Mouse (Mus musculus): ENCODE data around the gene Actr6.

Gene Actr6

DNA sequence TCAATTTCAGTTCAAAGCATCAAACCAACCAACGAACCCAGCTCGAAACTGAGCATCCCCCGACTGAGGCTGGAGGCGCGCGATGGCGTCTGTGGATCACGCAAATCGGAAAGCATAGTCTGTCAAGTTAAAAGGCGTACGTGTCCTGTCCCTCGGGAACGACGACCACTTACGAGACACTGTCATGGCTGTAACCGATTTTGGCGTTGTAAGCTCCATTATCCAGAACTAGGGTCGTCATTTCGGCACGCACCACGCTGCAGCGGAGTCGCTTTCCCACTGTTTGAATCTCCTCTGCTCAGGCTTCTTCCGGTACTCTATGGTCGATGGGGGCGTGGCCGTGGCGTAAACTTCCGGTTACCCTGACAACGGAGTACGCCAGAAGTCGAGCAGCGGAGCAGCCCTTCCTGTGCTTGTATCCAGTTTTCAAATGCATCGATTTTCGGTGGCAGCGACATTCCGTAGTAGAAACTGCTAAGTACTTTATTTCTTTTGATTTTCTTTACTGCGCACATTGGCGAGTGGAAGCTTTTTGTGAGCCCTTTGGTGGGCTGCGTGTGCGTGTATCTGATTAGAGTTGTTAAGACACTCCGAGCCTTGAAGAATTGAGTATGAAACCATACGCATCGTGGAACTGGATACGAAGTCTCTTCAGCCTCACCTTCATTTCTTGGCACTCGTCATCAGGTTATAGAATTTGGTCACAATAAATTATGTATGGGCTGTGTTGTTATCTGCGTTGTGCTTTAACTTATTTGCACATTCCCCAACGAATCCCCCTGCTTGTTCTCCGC is at the start of gene Actr6:
Actr6 (minus strand) TSS at position 295 of the 794 bp plus-strand sequence.
- DNase-seq (ENCODE audit: low read depth, low spot score), result peak; percentile 92

DNA sequence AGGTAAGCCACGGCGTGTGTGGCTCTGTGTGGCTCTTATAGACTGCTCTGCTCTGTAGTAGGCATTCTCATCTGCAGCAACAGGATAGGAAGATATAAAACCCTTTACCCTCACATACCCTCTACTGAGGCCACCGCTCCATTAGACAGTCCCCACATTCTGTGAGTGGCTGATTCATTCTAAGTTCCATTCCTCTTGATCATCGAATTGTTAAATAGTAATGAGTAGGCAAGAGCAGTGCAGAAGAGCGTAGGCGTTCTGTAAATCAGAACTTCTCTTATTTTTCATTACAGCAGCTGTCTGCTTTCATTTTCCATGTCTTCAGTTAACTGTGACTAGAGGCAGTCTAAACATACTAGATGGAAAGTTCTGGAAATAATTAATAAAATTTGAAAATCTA is 43.9 kb upstream of the Actr6 start:
- no peak for DNase-seq (ENCODE audit: low read depth, low spot score)

DNA sequence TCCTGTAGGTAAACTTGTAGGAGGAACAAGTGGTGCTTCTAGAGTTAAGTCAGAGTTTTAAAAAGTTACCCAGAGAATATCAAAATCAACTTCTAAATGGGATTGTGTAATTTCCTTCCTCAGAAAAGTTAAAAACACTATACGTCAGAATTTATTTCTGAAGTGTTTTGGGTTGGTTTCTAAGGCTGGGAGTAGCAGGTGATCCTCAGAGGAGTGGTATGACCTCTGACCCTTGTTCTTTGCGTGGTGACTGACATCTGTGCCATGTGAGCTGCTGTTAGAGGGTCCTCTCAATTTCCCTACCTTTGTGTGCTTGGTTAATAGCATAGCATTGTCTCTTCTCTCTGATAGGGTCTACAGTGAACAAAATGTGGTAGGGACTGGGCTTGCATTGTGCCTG is 39.8 kb upstream of the Actr6 start:
- DNase-seq (ENCODE audit: low read depth, low spot score), result no peak

DNA sequence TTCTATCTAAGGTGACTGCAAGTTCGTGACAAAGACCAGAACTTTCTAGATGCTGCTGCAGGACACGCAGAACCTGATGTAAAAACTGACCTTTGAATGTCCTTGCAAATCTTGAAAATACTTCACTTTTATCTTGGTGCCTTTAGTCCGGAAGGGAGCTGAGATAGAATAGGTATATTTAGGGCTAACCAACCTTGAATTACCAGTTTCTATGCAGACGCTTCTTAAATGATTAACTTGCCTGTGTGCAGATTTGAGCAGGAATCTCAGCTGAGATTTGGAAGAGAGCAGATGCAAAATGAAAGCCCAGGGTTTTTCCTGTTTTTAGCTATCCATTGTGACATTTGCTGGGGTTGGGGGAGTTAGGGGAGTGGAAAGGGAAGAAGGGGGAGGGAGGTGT is 37.0 kb upstream of the Actr6 start:
- no peak for DNase-seq (ENCODE audit: low read depth, low spot score)

DNA sequence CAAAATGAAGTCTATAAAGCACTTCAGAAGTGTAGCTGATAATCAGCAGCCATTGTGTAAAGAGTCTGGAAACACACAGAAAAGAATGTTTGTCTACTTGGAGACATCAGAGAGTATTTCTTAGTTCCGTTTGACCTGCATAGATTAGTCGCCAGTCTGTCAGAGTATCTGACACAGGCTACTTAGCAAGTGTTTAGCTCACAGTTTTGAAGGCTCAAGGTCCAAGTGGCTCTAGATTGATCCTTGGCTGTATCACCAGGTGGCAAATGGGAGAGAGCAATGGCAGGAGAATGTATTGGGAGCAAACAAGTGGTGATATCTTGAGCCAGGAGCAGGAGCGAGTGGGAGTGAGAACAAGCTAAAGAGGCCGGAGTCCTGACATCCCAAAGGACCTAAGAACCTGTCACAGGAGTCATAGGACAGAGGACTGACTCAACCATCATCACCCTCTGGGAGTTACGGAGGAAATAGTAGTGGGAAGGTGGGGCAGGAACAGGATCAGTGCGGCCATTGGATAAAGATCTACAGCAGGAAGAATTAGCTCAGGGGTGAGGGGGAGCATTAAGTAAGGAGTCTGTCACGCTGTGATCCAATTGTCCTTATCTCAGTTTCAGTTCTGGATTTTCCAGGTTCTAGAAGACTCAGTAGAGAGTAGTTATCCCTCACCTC is 36.4 kb upstream of the Actr6 start:
- no peak for DNase-seq (ENCODE audit: low read depth, low spot score)

DNA sequence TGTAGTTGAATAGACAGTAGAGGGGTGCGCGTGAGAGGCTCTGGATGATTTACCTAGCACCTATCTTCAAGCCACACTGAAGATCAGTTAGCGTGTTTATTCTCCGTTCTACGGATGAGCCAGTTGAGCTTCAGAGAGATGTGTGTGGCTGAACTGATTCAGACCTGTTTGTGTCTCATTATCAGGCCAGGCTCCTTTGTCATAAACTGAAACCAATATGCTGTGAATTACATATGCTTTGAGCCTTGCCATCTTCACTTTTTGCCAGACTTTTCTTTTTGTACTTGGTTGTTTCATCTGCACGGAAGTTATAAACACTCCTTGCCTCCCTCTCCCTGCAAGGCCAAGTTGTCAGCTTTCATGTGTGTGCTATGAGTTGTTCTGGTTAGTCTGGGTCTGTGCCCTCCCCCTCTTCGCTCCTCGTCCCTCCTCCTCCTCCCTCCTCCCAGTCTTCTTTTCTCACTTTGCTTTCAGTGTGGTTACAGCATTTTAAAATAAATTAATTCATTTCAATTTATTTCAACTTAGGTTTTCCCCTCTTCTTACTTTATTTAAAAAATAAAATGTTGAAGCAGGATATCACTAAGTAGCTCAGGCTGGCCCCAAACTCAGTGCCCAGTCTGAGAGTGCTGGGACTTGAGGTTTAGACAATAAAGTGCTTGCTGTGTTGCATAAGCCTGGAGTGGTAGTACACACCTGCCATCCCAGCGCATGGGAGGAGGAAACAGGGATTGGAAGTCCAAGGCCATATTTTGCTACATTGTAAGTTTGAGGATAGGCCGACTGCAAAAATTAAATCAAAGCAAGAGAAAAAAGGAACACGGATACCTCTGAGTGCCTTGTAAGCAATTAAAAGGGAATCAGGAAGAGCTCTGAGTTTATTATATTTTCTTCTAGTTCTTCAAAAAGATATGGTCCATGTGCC is 34.0 kb upstream of the Actr6 start:
- DNase-seq (ENCODE audit: low read depth, low spot score), result no peak

DNA sequence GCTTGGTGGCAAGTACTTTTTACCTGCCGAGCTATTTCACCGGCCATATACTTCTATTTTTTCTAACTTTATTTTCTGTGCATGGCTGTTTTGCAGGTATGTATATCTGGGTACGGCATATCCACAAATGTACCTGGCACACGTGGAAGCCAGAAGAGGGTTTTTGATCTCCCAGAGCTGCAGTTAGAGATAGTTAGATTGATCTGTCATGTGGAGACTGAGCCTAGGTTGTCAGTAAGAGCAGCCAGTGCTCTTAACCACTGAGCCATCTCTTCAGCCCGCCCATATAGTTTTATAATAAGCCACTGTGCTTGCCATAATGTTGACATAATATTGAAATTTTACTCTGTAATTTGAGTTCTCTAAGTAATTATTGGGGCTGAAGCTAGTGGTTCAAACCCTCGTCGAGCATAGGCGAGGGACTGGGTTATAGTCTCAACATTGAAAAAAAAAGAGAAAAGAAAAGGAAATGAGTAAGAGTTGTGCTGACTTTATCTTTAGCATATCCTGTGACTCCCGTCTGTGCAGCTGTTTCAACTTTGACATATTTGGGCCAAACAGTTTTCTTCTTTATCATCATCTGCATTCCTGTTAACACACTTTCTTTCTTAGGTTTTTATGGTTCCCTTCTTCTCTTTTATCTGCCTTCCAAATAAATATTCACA is 32.5 kb upstream of the Actr6 start:
- DNase-seq (ENCODE audit: low read depth, low spot score), result no peak

DNA sequence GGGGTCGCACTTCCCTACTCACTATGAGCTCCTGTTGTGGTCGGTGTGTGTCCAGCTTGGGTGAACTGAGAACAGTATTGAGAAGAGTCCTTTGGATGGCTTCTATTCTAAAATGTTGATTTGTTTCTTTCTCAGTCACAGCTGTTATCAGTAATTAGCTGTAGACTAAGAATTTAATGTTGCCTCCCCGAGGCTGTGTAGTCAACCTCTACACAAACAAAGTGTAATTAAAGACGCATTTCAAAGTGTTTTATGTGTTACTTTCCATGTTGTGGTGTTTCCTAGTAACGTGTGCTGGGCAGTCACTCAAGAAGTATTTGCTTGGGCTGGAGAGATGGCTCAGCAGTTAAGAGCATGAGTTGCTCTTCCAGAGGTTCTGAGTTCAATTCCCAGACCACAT is 28.7 kb upstream of the Actr6 start:
- DNase-seq (ENCODE audit: low read depth, low spot score), result peak; percentile 25

DNA sequence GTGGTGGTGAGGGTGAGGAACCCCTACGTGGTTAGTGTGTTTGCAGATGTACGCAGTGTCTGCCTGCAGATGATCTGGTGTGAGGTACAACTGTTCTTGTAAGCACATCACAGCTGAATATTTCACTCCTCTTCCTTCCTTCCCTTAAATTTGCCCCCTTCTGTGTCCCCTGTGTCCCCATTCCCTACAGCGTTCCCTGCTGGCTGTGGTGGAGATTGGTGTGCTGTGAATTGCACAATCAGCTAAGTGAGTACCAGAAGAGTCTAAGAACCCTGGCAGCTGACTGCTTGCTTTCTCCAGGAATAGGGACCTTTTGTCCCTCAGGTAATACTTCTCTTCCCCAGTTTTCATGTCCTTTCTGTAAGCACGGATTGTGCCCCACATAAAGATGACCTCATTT is 23.1 kb upstream of the Actr6 start:
- DNase-seq (ENCODE audit: low read depth, low spot score), result no peak

DNA sequence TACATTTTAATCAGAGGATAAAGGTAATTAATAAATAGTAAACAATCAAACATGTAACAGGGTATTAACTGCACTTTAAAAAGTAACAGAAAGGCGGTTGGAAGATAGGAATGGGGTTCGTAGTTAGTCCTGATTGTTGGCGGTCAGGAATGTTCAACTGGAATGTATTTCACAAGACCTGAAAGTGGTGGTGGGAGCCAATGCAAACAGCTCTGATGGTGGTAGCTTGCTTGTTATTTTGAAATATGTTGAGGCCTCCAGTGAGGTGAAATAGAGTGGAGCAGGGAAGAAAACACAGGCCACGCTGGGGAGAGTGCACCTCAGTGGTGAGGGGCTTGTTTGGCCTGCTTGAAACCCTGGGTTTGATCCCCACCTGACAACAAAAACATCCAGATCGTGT is 19.0 kb upstream of the Actr6 start:
- DNase-seq (ENCODE audit: low read depth, low spot score), result no peak

DNA sequence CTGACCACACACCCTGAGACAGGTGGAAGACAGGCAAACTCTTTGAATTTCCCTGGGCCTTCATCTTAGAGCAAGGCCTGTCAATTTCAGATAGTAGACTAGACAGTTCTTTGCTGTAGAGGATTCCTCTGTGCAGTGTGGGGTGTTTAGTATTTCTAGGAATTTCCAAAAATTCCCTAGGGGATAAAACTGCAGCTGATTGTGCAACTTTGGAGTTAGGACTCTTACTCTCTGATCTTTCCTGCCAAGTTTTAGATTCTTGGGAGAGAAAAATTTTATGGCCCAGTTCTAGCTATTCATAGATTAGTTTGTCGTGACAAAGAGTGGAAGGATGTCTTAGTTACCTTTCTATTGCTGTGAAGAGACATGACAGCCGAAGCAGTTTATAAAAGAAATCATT is 16.5 kb upstream of the Actr6 start:
- DNase-seq (ENCODE audit: low read depth, low spot score), result no peak

DNA sequence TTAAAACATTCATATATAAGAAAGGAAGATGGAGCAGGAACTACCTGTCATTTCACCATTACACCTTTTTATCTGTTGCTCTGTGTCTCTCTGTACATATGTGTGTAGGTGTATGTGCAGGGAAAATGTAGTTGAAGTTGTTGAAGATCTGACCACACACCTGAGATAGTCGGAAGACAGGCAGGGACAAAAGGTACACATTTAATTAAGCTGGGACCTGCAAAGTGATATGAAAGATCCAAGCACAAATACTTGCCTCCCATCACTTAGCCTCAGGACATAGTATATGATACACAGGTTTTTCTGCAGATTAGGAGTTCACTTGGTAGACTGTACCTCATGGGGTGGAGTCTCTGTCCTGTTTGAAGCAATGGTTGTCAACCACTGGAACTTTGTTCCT is 15.8 kb upstream of the Actr6 start:
- DNase-seq (ENCODE audit: low read depth, low spot score), result no peak

DNA sequence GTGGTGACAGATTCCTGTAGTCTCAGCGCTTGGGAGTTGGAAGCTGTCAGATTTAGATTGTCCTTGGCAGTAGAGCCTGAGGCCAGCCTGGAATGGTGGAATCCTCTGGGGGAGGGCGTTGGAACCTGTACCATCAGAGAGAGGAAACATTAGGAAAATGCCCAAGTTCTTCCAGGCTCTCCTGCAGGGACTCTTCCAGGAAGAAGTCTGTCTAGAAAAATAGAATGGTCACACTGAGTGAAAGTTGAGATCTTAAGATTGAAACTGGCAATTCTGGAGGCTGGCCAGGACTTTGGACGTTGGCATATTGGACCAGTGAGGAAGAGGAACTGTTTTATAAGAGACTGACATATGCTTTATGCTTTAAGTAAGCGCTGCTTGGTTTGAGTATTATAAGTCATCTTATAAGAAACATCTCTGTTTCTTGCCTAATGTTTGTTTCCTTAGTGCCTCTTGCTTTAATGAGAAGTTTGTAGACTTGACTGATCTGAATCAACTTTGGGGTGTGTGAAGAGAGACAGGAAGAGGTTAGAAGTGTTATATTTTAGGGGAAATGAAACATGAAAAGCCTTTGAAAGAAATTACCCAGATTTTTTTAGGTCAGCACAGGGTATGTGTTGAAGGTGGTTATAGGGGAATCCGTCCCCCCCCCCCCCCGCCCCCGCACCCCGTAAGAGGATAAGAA is 15.3 kb upstream of the Actr6 start:
- no peak for DNase-seq (ENCODE audit: low read depth, low spot score)

DNA sequence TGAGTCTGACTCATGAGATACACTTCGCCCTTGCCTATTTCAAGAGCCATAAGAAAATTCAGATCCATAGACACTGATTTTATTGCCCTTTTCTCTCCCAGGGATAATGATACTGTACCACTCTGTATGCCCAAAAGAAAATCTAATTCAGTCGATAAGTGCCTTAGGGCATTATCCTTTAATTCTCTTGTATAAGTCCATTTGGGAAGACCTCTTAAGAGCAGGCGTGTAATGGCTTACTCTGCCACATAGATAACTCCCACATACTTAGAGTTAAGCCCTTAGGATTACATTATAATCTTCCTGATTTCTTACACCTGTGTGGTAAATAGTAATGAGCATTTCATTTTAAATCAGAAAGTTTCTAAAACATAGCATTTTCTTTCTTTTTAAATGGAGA is 14.5 kb upstream of the Actr6 start:
- no peak for DNase-seq (ENCODE audit: low read depth, low spot score)

DNA sequence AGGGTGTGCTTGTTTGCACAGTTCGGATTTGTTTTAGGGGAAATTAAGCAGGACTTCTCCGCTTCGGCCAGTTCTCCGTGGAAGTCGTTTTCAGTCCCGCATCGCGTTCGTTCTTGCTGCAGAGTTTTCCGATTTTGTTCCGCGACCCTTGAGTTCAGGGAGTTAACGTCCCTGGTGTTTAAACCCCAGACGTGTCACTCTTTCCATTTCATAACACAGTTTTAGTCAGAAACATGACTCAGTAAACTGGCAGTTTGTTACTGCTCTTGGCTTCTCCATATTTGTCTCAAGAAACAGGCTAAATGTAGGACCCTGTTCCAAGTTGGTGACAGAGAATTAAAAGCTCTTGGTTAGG is 13.5 kb upstream of the Actr6 start:
- DNase-seq (ENCODE audit: low read depth, low spot score), result peak; percentile 38

DNA sequence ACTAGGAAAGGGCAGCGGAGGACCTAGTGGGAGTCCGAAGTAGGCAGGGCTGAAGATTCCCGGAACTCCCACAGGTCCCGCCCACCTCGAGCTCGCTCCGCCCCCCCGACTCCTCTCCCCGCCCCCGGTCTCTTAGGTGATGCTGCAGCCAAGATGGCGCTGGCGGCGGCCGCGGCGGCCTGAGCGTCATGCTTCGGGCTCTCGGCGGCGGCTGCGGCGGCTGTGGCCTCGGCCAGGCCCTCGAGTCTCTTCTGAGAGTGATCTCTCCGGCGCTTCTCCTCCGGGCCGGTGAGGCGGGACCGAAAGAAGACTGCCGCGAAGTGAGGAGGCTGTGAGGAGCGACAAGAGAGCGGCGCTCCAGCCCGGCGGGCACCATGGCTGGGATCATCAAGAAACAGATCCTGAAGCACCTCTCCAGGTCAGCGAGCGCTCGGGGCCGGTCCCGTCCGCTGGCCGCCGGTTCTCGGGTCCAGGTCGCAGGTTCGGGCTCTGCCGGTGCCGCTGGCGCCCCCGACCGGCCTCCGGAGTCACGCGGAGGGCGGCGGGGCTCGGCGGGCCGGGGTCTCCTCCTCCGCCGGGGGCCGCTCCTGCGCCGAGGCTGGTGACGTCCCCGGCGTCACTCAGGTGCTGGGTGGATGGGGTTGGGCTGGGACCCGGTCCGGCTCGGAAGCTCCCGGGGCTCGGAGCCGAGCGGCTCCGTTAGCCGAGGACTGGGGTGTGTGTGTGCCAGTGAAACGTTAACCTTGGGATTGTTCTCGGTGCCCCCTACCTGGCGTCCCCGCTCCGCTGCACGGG is 13.0 kb upstream of the Actr6 start, which contains the start of gene Uhrf1bp1l:
Uhrf1bp1l (plus strand) TSS at position 121 of the 795 bp plus-strand sequence.
- peak; percentile 87 for DNase-seq (ENCODE audit: low read depth, low spot score)

DNA sequence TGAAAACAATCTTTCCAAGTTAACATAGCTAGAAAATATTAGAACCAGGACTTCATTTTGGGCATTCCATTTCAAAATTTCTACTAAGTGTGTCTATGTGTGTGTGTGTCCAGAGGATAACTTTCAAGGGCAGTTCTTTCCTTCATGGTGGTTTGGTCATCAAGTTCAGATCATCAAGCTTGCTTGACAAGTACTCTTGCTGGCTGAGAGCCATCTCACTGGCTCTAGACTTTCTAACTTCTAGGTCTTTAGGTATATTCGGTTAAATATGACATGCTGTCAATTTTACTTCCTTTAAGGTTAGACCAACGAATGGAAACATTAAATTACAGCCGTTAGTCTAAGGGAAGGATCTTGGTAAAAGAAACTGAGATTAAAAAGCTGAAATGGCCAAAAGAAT is 12.2 kb upstream of the Actr6 start:
- no peak for DNase-seq (ENCODE audit: low read depth, low spot score)

DNA sequence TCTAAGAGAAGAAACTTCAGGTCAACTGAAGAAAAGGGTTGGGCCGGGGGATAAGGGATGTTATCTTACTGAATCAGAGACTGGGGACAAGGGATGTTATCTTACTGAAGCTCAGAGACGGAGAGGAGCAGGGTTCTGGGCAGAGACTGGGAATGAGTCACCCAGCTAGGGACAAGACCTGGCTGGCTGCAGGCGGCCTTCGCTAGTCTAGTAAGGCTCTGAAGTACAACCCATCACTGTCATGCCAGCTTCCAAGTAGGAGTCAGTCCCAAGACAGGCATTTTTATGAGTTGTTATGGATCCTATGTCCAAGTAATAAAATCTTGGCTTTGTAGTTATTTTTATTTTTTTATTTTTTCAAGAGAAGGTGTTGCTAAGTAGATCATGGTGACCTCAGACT is 11.2 kb upstream of the Actr6 start:
- DNase-seq (ENCODE audit: low read depth, low spot score), result no peak

DNA sequence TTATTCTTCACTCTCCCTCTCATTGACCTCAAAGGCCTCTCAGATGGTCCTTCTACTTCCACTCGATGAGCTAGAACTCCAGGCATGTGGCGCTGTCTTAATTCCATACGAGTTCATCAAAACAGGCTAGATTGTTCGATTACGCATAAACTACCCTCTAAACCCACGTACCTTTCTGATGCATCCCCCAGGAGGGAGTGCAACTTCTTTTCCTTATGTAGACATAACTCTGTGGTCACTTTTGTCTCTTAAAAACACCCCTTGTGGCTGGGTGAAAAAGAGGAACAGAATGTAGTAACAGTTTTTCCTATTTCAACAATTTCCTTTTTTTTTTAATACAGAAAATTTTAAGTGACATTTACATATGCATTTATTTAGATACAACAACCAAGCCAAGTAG is 8.9 kb upstream of the Actr6 start:
- no peak for DNase-seq (ENCODE audit: low read depth, low spot score)

DNA sequence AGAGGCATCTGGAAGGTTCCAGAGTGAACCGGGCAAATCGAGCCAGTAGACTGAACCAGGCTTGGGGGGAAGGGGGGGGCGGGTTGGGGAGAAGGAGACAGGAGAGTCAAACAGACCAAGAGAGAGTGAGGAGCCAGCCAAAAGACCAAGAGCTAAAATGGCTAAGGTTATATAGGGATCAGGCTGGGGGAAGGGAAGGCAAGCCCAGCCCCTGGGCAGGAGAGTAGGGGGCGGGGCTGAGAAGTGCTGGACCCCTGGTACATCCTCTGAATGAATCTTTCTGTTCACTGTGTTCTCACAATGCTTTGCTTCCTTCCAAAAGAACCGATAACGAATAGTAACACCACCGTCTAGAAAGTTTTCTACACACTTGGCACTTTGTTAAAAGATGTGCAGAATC is 7.6 kb upstream of the Actr6 start:
- no peak for DNase-seq (ENCODE audit: low read depth, low spot score)

Measured in forelimb bud, embryonic 11.5 days (tissue).